Mouse (Mus musculus) stomach, embryonic 16.5 days (tissue): Measurements from ENCODE around the gene Lgals3bp. TPM values are rescaled to one million over a fixed set of nuclear protein-coding genes. Genes with fewer than 3 reads are reported as not detected.
A peak's percentile ranks its signal among the peaks of the same experiment; 100 is the strongest.

Experiments
- ATAC-seq: fragments of 200-750 bp; cut with Nextera tagmentation; 2 replicates; pipeline ENCODE4 v1.8.0; 2017; ENCODE audit warnings: moderate number of reproducible peaks, moderate TSS enrichment; ENCODE audit not compliant: insufficient read depth, low FRiP score
- H3K27ac ChIP-seq: fragments of 300-500 bp; sonication (generic); 2 replicates; pipeline ENCODE4 v1.5.1; 2014; ENCODE audit warnings: low read length
- H3K27me3 ChIP-seq: fragments of 300-500 bp; sonication (generic); 2 replicates; pipeline ENCODE4 v1.6.1; 2014; ENCODE audit warnings: low read length, control low read depth, mixed read lengths; ENCODE audit not compliant: control insufficient read depth, insufficient read depth
- H3K36me3 ChIP-seq: fragments of 300-500 bp; sonication (generic); 2 replicates; pipeline ENCODE4 v1.6.1; 2014; ENCODE audit warnings: low read length; ENCODE audit not compliant: control insufficient read depth, insufficient read depth
- H3K4me1 ChIP-seq: fragments of 300-500 bp; sonication (generic); 2 replicates; pipeline ENCODE4 v1.6.1; 2014; ENCODE audit warnings: low read length, control low read depth, mixed read lengths; ENCODE audit not compliant: control insufficient read depth, insufficient read depth
- H3K4me2 ChIP-seq: fragments of 300-500 bp; sonication (generic); 2 replicates; pipeline ENCODE4 v1.6.1; 2014; ENCODE audit warnings: low read depth, low read length, mixed read lengths
- H3K4me3 ChIP-seq: fragments of 300-500 bp; sonication (generic); replicated peaks from 2 replicates; pipeline ENCODE4 v1.5.1; 2014; ENCODE audit warnings: mild to moderate bottlenecking, low read length
- H3K9ac ChIP-seq: fragments of 300-500 bp; sonication (generic); 2 replicates; pipeline ENCODE4 v1.6.1; 2014; ENCODE audit warnings: low read length
- H3K9me3 ChIP-seq: fragments of 300-500 bp; sonication (generic); replicated peaks from 2 replicates; pipeline ENCODE4 v1.6.1; 2016; ENCODE audit warnings: low read length, control low read depth; ENCODE audit not compliant: control insufficient read depth
- WGBS: fragments of 180-500 bp; shearing (Covaris S2); extraction: QIAGEN DNeasy Blood & Tissue Kit; methylation state at CpG from one replicate; pipeline ENCODE4 v1.1.7; 2014; 5-methylcytosine and 5-hydroxymethylcytosine counted together
- polyA plus RNA-seq: library from polyadenylated mRNA; unstranded; fragments of >200 nt; fragmentation: Nextera tagmentation; extraction: Ambion mirVana; gene quantifications from 2 replicates; pipeline ENCODE4 v1.2.1, GENCODE M21; 2015

Gene Lgals3bp
- polyA plus RNA-seq, 1 experiment from 2014 or later: 59.8 TPM

DNA sequence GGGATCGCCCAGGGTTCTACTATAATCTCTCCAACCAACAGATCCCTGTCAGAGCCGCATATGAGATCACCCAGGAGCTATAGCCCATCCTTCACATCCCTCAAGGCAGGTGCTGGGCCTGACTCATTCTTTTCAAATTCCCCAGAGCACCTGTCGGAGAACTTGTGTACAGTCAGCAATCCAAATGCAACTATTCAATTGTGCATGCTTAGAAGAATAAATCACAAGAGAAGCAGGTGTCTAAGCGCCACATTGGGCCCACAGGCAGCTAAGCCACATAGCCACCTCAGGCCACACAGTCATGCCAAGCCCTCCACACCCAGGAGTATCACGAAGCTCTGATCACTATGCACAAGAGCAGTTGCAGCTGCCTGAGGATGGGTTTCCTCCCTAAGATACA is 52.4 kb downstream of the Lgals3bp start:
- H3K27me3 ChIP-seq: no peaks in the 10 kb centered on the region
- H3K36me3 ChIP-seq: no peaks in the 10 kb centered on the region
- H3K9me3 ChIP-seq: no peaks in the 10 kb centered on the region
- peak overlapping the region; percentile 69; the same call in 1 of the 2 replicates for H3K27ac ChIP-seq
- WGBS: 68% methylated on average over 5 of the region's 5 CpGs
- H3K4me1 ChIP-seq: peaks cover 46% of the 10 kb centered on the region
- H3K4me3 ChIP-seq: no peak overlapping the region
- 0 out of 2 replicates have a peak overlapping the region, but pooled peaks have one; percentile 43 for H3K9ac ChIP-seq
- H3K4me2 ChIP-seq: no peak overlapping the region
- no peak for ATAC-seq

DNA sequence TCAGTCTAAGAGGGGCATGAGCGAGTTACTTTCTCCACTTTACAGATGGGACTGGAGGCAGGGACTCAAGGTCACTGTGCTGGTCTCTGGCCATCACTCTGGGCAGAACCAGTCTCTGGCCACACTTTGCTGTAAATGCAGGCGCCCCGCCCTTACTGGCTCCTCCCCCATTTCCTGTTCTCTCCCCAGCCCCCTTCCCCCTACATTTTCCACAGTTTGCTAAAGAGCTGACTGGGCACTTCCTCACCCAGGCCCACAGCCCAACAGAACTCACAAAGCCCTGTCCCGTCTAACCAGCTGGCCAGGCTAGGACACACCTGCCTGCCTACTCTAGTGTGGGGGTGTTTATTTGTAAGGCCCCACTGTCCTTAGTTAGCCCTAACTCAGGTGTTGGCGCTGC is 53.0 kb downstream of the Lgals3bp start:
- Histone ChIP-seq H3K36me3 (no peaks in the 10 kb centered on the region), H3K4me3 (no peak overlapping the region), H3K4me2 (no peak overlapping the region; the same call in 1 of the 2 replicates), H3K4me1 (peaks cover 44% of the 10 kb centered on the region), H3K27ac (peak overlapping the region; percentile 69), H3K9me3 (no peaks in the 10 kb centered on the region), H3K27me3 (no peaks in the 10 kb centered on the region), H3K9ac (peak overlapping the region; percentile 43; the same call in 1 of the 2 replicates)
- 38% methylated on average over 5 of the region's 5 CpGs for WGBS
- ATAC-seq: peak; percentile 56; the same call in 1 of the 2 replicates

DNA sequence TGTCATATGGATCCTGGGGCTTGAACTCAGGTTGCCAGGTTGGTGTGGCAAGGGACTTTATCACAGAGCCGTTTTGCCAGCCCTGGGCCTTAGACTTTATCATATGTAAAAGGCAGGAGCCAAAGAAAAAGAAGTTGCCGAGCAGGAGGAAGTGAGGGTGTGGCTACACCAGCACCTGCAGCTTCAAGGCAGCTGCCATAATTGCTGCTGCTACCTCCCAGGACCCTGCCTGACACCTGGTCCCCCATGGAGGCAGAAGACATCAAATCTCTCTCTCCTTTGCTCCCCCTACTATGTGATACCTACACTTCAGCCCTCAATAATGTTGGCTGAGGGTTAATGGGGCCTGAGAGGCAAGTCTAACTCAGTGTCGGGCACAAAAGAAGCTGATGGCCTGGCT is 53.5 kb downstream of the Lgals3bp start:
- 41% methylated on average over 3 of the region's 3 CpGs for WGBS
- Histone ChIP-seq H3K9me3 (no peaks in the 10 kb centered on the region), H3K4me3 (no peak overlapping the region), H3K27me3 (no peaks in the 10 kb centered on the region), H3K4me1 (peaks cover 41% of the 10 kb centered on the region), H3K4me2 (no peak overlapping the region), H3K9ac (0 out of 2 replicates have a peak overlapping the region, but pooled peaks have one; percentile 37), H3K36me3 (no peaks in the 10 kb centered on the region), H3K27ac (peak overlapping the region; percentile 69)
- no peak for ATAC-seq

DNA sequence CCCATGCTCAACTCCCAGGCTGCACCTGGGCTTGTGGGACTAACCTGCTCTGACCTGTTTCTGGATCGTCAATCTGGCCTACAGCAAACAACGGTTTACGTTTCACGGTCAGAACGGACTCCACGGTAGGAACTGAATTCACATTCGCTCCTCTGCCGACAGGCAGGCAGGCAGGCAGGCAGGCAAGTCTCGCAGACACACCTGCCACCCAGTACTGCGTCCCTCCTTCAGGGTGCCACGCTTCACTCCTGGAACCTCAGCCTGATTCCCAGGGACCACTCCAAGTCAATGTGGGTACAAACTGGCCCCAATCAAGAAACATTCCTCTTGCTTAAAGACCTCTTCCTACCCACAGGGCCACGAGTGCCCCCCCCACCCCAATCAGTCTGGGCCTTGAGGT is 54.0 kb downstream of the Lgals3bp start:
- Histone ChIP-seq H3K9me3 (no peaks in the 10 kb centered on the region), H3K4me1 (peaks cover 40% of the 10 kb centered on the region), H3K4me2 (no peak overlapping the region), H3K4me3 (no peak overlapping the region), H3K36me3 (no peaks in the 10 kb centered on the region), H3K27me3 (no peaks in the 10 kb centered on the region), H3K9ac (no peak overlapping the region), H3K27ac (0 out of 2 replicates have a peak overlapping the region, but pooled peaks have one; percentile 3)
- ATAC-seq: no peak
- WGBS: 73% methylated on average over 12 of the region's 12 CpGs

DNA sequence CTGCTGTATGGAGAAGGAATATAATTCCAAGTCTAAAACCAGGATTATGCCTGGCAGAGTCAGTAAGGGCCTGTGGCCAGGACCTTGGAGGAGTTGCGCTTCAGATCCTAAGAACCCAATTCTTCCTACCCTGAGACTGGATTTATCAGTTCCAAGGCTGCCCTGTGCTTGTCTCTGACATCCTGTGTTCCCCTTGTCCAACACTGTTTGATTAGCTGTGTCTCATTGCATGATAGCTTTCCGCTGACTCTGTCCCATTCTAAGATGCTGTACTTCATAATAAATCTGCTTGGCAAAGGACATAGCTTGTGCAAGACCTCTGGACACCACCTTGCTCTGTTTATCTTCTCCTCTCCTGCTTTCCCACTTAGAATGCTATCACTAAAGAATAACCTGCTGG is 54.5 kb downstream of the Lgals3bp start:
- ATAC-seq: no peak
- no peak overlapping the region for H3K4me2 ChIP-seq
- H3K27me3 ChIP-seq: no peaks in the 10 kb centered on the region
- H3K4me3 ChIP-seq: no peak overlapping the region
- 88% methylated on average over 2 of the region's 2 CpGs for WGBS
- H3K36me3 ChIP-seq: no peaks in the 10 kb centered on the region
- no peaks in the 10 kb centered on the region for H3K9me3 ChIP-seq
- H3K4me1 ChIP-seq: peaks cover 40% of the 10 kb centered on the region
- H3K27ac ChIP-seq: 0 out of 2 replicates have a peak overlapping the region, but pooled peaks have one; percentile 3
- no peak overlapping the region for H3K9ac ChIP-seq

DNA sequence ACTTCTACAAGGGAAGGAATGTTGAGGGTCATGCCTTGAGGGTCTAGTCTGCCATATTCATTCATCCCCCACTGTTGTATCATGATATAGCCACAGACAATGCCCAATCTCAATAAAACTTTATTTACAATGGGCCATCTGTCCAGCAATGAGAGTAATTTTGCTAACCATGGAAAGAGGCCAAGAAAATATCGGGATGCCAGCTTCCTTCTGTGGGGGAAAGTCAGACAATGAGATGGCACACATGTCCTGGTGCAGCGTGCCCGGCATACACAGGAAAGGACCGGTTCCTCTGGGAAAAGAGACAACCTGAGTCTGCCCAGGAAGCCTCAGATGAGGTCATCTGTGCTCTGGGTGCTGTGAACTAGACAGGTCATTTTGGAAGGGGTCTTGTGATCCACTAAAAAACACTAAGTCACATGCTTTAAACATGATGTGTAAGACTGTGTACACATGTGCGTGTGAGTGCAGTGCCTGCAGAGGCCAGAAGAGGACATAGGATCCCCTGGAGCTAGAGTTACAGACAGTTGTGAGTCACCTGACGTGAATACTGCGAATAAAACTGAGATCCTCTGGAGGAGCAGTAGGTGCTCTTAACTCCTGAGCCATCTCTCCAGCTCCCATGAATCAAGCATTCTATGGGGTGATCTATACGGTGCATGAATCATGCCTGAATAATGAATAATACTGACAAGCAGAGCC is 55.3 kb downstream of the Lgals3bp start:
- Histone ChIP-seq H3K27me3 (no peaks in the 10 kb centered on the region), H3K4me2 (no peak overlapping the region), H3K9ac (no peak overlapping the region), H3K9me3 (no peaks in the 10 kb centered on the region), H3K27ac (no peak overlapping the region; the same call in 1 of the 2 replicates), H3K4me1 (peaks cover 44% of the 10 kb centered on the region), H3K36me3 (no peaks in the 10 kb centered on the region), H3K4me3 (no peak overlapping the region)
- no peak for ATAC-seq
- 75% methylated on average over 8 of the region's 8 CpGs for WGBS

DNA sequence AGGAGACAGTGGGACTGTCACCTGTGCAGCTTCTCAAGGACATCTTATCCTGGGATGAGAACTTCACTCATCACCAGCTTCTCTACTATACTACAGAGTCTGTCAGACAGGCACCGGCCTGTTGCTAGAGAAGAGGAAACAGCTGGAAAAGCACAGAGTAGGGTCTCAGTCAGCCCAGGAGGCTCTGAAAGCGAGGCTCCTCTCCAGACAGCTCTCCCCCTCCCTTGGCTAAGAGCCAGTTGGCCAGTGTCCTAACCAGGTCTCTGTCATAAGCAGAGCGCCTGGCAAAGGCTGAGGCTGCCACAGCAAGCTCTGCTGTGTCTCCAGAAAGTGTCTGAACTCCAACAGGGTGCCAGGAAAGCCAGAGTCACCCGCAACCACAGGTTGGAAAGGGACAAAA is 56.2 kb downstream of the Lgals3bp start:
- Histone ChIP-seq H3K9me3 (no peaks in the 10 kb centered on the region), H3K27ac (no peak overlapping the region), H3K4me1 (peaks cover 44% of the 10 kb centered on the region), H3K9ac (no peak overlapping the region), H3K27me3 (no peaks in the 10 kb centered on the region), H3K36me3 (no peaks in the 10 kb centered on the region), H3K4me2 (no peak overlapping the region), H3K4me3 (no peak overlapping the region)
- peak; percentile 49; the same call in 1 of the 2 replicates for ATAC-seq
- whole genome bisulfite sequencing: 44% methylated on average over 4 of the region's 4 CpGs

DNA sequence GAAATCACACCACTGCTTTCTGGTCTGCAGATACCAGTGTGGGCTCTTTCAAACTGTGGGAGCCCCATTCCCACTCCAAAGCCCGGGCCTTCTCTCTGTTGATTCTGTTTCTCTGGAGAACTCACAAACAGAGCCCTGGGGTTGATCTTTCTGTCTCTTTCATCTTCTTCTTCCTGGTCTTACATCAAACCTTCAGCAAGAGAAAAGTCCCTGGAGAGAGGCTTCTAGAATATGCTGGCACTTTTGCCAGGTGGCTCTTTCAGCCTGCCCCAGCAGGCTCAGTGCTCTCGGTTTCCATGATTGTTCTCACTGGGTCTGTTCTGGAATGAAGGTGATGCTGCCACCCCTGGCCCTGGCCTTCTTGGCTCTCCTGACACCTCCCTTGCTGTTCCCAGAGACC is 58.3 kb downstream of the Lgals3bp start:
- no peak for ATAC-seq
- WGBS: 80% methylated on average over 2 of the region's 2 CpGs
- no peaks in the 10 kb centered on the region for H3K9me3 ChIP-seq
- H3K4me2 ChIP-seq: no peak overlapping the region
- H3K36me3 ChIP-seq: no peaks in the 10 kb centered on the region
- H3K27ac ChIP-seq: no peak overlapping the region
- H3K27me3 ChIP-seq: no peaks in the 10 kb centered on the region
- H3K4me1 ChIP-seq: peaks cover 34% of the 10 kb centered on the region
- H3K9ac ChIP-seq: no peak overlapping the region
- H3K4me3 ChIP-seq: no peak overlapping the region
